Mouse (Mus musculus) megakaryocyte, adult 5-6 weeks (primary cell): ENCODE data around the gene Nhlrc3. TPM values are rescaled to one million over a fixed set of nuclear protein-coding genes. Genes with fewer than 3 reads are reported as not detected.

Experiments used
- ATAC-seq: 2 replicates; pipeline ENCODE4 v1.8.0; 2016; ENCODE audit warnings: mild to moderate bottlenecking, inconsistent platforms; ENCODE audit not compliant: poor library complexity, severe bottlenecking
- total RNA-seq, 2 experiments: library from RNA; stranded (forward) in 1 of 2; stranded (reverse) in 1 of 2; fragments of 153-499, 151-499 nt in 1 of 2; fragments of 221-1000, 200-1000 nt in 1 of 2; gene quantifications; 2 replicates each; pipeline versions ENCODE4 v1.2.3 to v1.2.4; 2015 to 2017

Gene Nhlrc3
- total RNA-seq, 2 experiments from 2014 or later, result 8.7 to 14.1 TPM

DNA sequence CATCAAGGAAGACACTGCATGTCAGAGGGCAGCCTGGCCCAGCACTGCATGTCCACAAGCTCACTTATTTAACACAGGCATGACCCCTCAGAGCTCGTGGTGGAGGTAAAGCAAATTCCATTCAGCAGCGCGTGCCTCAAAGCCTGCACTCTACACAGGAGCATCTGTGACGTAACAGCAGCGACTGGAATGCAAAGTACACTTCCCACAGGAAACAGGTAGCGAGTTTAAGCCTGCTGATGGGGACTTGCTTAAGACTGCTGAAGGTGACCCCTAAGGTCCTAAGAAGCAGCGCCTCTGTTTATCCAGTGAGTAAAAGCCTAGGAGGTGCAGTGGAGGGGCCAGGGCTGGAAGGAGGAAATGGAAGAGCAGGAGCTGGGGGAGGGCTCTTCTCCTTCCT, 8.1 kb downstream of the Nhlrc3 start:
- ATAC-seq, result no peak

DNA sequence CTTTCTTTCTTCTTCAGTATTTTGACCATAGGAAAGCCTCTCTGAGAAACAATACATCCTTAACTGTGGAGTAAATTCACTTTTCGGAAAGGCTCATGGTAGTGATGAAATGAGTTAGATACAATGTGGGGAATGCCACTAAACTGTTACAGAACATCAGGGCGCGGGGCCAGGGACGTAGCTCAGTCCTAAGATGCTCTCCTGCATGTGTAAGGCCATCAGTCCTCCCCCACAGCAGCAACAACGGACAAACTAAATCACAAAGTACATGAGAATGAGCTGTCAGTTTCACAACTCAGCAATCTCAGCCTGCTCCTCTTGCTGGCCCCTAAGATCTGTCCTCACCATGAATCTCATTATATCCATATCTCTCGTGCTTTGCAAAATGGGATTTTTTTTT, 8.6 kb downstream of the Nhlrc3 start:
- no peak for ATAC-seq

DNA sequence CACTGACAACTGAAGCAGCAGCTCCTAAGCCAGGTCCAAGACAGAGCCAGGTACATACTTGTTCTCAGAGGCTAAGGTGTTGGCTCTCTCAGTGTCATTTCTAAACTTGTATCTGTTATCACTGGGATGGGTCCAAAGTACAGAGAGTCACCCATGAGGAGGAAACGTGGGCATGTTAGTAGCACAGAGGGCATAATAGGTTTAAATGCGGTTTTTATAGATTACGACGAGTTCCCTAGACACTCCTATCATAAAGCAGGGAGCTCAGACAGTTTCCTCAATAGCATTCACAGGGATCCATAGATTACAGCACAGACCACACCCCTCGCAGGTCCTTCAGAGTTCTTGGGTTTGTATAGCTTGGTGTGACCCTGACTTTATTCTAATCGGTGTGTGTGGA, 9.1 kb downstream of the Nhlrc3 start:
- ATAC-seq, result no peak

DNA sequence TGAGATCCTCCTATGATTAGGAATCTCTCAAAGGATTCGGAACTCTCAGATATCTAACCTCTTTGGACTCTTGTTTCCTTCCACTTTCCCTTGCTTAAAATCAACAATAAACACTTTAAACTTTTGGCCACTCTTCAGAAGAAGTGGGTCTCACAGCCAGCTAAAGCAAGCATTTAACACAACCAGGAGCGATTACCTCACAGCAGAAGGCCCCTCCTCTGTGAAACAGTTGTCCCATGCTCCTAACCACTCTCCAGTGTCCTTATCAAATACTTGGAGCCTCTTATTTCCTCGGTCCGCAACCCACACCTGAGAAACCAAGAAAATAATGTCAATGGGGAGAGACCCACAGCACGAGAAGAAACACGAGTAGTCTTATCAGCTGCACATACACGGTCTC, 9.8 kb downstream of the Nhlrc3 start:
- ATAC-seq, result no peak

DNA sequence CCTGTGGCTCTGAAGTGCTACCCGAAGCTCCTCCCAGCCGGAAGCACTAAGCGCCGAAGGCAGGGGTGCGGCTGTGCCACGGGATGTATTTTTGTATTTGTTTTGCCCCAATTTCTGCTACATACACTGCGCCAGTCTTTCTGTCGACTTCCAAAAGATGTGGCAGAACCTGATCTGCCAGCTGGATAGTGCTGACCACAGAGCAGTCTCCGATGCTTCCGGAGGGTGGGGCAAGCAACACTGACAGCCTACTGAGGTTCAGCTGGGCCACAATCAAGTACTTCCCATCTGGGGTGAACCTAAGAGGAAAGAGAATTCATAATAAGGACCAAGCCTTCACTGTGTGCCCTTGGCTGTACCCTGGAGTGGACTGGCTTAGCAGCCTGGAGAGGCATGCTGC, 10.8 kb downstream of the Nhlrc3 start:
- ATAC-seq, result no peak

DNA sequence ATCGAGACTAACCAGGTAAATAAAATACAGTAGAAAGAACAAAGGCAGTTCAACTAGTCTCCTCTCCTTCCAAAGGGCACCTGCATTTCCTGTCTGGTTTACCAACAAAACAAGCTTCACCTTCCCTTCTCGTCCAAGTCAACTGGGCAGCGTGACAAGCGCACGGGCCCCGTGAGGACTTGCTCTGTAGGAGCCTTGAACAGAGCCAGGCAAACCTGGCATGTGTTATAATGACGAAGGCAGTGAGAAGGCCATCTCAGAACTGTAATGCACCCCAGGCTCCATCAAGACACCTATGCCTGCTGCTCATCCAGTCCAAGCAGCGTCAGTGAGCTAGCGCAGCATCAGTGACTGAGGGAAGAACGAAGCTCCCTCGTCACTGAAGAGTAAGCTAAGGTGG, 12.5 kb downstream of the Nhlrc3 start:
- ATAC-seq, result no peak

DNA sequence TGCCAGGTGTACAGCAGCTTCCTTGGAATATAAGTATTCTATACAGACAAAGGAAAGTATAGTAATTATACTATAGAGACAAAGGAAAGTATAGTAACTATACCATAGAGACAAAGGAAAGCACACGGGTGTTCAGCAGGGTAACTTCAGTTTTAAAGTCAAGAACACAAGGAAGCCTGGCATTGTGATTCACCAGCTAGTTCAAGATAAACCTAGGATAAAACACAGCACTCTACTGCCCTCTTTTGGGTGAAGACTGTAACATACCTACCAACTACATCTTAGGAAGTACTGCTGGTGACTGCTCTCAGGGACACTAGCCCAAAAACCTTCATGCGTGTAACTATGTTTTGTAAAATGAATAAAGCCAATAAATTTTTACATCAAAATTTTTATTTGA, 14.9 kb downstream of the Nhlrc3 start:
- peak; percentile 82 for ATAC-seq

DNA sequence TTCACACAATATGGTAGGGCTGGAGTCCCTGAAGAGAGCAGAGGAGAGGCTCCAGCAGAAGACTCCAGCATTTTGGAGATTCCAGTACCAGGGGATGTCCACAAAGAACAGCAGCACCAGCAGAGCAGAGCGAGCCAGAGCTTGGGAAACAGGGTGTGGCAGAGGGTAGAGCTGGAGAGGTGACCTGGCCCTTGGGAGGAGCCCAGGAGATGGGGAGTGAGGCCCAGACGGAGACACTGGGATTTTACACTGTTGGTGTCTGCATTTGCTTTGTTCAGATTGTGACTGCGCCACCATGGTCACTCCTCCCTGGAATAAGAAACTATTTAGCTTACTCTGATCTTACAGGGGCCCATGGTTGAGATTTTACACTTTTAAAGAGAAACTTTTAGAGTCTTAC, 16.3 kb downstream of the Nhlrc3 start:
- ATAC-seq, result no peak

DNA sequence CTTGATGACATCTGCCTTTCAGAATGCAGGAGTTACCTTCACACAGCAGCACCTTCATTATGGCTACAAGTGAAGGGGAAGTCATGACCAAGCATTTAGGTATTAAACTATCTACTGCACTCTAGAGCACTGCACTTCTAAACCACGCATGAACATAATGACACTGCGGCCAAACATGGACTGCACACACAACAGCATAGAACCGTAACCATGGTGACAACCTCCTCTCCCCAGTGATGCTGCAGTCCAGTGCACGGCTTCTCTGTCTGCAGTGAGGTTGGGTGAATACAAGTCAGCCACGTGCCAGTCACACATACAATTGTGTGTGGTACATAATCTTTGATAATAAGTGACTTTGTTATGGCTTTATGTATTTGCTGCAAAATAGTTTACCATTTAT, 17.6 kb downstream of the Nhlrc3 start:
- ATAC-seq, result no peak

DNA sequence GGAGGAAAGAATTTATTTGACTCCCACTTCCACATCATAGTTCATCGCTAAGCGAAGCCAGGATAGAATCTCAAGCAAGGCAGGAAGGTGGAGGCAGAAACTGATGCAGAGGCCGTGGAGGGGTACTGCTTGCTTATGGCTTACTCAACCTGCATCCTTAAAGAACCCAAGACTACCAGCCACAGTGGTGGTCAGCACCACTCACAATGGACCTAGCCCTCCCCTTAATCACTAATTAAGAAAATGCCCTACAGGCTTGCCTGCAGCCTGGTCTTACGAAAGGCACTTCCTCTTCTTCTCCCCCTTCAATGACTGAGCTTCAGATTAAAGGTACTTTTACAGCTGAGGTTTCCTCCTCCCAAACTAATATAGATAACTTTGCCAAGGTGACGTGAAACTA, 26.6 kb downstream of the Nhlrc3 start:
- no peak for ATAC-seq

DNA sequence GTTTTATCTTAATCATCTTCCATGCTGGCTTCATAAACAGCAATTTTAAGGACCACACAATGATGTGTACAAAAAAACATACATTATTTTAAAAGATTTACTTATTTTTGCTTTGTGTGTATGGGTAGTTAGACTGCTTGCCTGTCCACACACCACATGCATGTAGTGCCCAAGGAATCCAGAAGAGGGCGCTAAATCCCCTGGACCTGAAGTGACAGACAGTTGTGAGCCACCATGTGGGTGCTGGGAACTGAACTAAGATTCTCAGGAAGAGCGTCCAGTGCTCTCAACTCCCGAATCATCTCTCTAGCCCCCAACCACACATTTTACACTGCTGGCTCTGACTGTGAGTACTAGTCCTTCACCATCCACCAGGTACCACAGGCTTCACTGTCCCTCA, 28.5 kb downstream of the Nhlrc3 start:
- no peak for ATAC-seq

DNA sequence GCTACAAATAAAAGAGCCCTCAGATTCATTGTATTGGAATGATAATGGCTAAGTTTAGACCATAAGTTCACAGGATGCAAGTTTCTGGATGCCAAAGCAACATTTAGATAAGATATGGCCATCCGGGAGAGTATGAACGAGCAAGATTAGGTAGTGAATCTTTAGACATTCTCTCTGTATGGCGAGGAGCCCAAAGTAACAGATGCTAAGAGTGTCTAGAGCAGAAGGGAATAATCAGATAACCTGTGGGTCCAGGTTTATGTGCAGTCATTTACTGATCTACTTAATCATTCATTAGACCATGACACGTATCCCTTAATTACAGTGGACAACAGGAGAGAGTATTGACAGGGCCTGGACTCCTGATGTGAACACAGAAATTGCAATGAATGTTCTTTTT, 39.6 kb downstream of the Nhlrc3 start:
- ATAC-seq, result no peak

DNA sequence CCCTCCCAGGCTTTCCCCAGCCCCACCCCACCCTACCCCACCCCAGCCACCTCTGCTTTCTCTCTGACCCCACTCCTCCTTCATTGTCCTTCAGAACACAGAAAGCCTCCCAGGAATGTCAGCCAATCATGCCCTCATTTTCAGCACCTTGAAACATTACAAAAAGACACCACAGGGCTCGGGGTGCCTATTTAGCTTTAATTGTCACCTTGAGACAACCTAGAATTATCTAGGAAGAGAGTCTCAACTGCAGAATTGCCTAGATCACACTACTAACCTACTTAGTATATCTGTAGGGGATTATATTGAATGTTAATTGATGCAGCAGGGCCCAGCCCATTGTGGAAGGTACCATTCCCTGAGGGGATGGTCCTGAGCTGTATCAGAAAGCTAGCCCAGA, 40.4 kb downstream of the Nhlrc3 start:
- no peak for ATAC-seq

DNA sequence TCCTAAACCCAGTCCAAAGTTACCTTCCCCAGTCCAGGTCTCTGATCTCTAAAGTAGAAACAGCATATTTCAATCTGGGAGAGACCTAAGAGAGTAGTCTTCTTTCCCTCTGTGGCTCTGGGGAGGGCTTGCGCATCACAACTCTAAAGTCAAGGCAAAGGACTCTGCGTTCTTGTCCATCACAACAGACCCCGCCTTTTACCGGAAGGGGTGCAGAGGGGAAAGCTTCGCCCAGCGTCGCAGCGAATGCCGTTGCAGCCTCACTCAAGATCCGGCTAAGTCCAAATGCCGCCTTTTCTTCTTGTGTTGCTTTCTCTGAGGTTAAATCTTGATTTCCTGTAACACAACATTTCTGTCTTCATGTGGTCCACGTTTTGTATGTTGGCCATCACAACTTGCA, 41.5 kb downstream of the Nhlrc3 start:
- no peak for ATAC-seq

DNA sequence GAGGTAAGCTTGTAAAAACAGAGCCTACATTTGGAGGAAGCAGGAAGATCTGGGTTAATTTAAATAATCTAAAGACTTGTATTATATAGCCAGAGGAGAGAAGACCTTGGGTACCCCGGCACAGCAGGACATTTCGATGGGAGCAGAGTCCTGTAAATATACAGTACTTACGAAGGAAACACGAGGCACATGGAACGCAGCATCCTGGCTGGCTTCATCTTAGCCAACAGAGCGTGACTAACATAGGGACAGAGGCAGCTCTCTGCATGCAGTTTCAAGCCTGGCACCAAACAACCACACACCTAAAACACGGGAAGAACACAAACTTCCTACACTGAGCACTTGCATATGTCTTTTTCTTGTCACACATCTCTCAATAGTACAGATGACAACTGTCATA, 45.4 kb downstream of the Nhlrc3 start:
- ATAC-seq, result no peak

DNA sequence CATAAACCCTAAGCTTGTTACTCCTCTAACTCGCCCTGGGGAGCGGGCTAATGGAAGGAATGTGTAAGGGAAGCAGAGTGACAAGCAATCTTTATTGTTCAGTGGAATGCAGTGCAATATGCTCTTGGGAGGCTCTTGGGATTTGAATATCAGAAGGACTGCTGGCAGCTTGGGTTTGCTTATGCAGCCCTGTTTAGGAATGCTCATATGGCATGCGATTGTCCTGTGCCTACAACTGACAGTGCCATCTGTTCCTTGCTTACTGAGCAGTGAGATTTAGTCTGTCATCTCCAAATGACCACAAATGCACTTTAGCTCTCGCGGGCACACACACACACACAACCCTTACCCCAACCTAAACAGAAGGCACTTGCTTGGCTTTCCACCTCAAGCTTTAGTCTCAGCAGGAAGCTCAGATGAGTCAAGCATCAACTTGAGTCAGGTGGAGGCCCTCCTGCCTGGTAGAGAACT, 47.1 kb downstream of the Nhlrc3 start:
- ATAC-seq, result no peak

DNA sequence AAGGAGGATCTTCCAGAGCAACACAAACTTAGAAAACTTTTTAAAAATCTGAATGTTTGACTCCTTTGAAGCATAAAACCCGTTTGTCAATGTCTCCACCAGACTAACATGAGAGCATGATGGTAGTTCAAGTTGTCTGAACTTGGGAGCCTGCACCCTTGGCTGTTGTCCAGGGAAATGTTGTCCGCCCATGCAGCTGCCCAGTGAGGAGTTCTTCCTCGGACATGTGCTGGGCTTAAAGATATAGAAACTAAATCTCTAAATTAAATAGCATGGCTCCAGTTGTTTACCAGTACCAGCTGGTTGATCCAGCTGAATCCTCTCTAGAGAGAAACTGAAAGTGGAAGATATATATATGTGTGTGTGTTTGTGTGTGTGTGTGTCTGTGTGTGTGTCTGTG, 49.2 kb downstream of the Nhlrc3 start:
- no peak for ATAC-seq

DNA sequence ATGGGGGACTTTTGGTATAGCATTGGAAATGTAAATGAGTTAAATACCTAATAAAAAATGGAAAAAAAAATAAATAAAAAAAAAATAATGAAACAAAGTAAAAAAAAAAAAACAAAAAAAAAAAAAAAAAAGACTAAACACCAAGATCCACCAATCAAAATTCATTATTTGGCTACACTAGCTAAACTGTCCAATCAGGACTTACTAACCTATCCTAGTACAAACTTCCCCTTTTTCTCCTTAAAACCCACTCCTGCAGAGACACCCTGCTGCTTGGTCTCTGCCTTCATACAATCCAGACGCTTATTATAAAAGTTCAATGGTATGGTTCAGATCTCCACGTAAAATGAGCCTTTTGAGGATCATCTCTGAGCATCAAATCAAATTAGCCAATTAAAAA, 49.7 kb downstream of the Nhlrc3 start:
- no peak for ATAC-seq

DNA sequence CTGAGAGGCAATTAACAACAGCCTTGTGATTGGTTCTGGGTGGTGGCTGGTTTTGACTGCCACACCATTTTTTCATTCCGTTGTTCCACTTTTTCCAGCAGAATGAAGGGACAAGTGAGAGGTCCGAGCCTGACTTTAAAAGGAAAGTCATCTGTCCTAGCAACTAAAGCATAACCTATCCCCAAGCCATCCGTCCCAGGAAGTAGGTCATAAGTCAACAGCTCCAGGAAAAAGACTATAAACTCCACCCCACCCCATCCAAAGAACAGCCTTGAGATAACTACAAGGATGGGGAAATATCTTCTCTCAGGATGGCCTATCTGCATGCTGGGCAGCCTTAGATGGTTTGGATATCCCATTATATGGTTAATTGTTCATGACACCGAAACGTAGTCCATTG, 50.9 kb downstream of the Nhlrc3 start:
- ATAC-seq, result no peak

DNA sequence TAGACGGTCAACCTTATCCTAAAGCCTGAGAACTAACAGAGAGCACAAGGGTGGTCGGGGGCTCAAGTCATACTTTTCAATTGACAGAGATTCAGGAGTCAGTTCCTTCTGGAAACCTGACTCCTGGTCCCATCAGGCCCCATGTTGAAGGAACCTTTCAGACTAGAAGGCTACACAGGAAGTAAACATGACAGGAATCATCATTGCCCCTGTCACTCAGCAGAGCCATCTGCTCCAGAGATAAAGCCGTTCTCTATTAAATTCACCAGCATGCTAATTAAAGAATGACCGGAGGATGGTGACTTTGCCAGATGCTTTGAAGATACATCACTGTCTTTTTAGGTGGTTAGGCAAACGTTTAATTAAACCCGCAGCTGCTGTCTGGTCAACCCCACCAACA, 53.1 kb downstream of the Nhlrc3 start:
- no peak for ATAC-seq

DNA sequence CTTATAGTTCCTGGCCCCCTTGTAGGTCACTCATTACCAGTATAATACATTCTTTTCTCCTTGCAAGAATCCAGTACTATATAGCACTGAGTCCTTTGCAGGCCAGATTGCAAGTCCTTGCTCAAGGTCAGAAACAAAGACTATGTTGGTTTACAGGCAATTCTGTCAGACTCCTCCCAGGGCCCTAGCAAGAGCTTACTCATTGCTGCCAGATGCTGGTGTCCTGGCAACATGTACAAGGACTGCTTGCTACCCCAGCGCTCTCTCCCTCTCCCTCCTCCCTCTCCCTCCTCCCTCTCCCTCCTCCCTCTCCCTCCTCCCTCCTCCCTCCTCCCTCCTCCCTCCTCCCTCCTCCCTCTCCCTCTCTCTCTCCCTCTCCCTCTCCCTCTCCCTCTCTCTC, 56.0 kb downstream of the Nhlrc3 start:
- no peak for ATAC-seq
